ENCODE assay signal across 15 mouse cellular contexts in the genomic region with DNA sequence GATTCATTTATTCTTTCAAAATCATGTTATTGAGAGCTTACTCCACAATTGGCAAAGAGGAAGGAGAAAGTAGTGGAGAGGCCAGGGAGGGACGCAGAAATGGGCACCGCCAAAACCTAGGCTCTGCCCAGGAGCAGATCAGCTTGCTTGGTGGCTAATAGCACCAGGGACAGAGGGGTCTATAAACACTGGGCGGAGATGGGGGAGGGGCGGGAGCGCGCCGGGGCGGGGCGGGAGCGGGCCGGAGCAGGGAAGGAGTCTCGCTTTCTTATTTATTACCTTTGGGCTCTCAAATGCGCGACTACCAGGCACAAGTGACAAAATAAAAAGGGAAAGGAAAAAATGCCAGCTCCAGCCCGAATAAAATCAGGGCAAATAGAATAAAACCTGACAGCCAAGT. TPM values are rescaled to one million over a fixed set of nuclear protein-coding genes. Genes with fewer than 3 reads are reported as not detected.
DNase-seq lines count a peak whose midpoint lies in the region; ATAC-seq and TF ChIP-seq lines count a peak whose summit lies in the region.
"Had no signal": no experiment of that assay in that cellular context is flagged by ENCODE, and none has a peak within 500 bp of the region (broad histone marks: within the 10 kb centered on the region; RNA-seq: fewer than 3 reads in every experiment).

No protein-coding gene starts in this region.

- H3K27me3 ChIP-seq in heart, embryonic 10.5 days (ENCODE audit: insufficient read depth, poor library complexity, severe bottlenecking), result peaks cover 99% of the 10 kb centered on the region
- H3K27me3 ChIP-seq in forebrain, embryonic 15.5 days, result peaks cover 11% of the 10 kb centered on the region; the same call in 1 of the 2 replicates
- peaks cover 98% of the 10 kb centered on the region for H3K27me3 ChIP-seq in limb, embryonic 10.5 days (ENCODE audit: low read depth, poor library complexity, severe bottlenecking)
- no peaks in the 10 kb centered on the region for H3K27me3 ChIP-seq in midbrain, postnatal 0 days (ENCODE audit: insufficient read depth, low read length)
- H3K27me3 ChIP-seq in kidney, embryonic 16.5 days (ENCODE audit: insufficient read depth, low read length), result peaks cover 79% of the 10 kb centered on the region

- no peak for TF ChIP-seq CTCF in midbrain, postnatal 0 days (IDR thresholded peaks at IDR 0.05)

- WGBS in heart, embryonic 10.5 days, result under 1% methylated on average over 15 of the region's 15 CpGs
- WGBS in forebrain, embryonic 15.5 days, result 1% methylated on average over 15 of the region's 15 CpGs
- WGBS in limb, embryonic 10.5 days, result under 1% methylated on average over 15 of the region's 15 CpGs
- WGBS in midbrain, postnatal 0 days, result 4% methylated on average over 15 of the region's 15 CpGs
- 1% methylated on average over 15 of the region's 15 CpGs for WGBS in kidney, embryonic 16.5 days

- intact Hi-C loops in heart, postnatal 14 days (cut with DNase I), result no loop called here
- intact Hi-C loops in left cerebral cortex, postnatal 36 days (cut with DNase I), result no loop called here

- no peaks in the 10 kb centered on the region for H3K9me3 ChIP-seq in heart, embryonic 10.5 days
- H3K9me3 ChIP-seq in forebrain, embryonic 15.5 days, result no peaks in the 10 kb centered on the region
- H3K9me3 ChIP-seq in limb, embryonic 10.5 days (replicated peaks), result no peaks in the 10 kb centered on the region
- no peaks in the 10 kb centered on the region for H3K9me3 ChIP-seq in midbrain, postnatal 0 days (ENCODE audit: low read length)
- H3K9me3 ChIP-seq in kidney, embryonic 16.5 days (ENCODE audit: low read length), result no peaks in the 10 kb centered on the region

- no peak overlapping the region for H3K27ac ChIP-seq in heart, embryonic 10.5 days
- H3K27ac ChIP-seq in forebrain, embryonic 15.5 days (replicated peaks), result no peak overlapping the region
- H3K27ac ChIP-seq in limb, embryonic 10.5 days, result no peak overlapping the region
- H3K27ac ChIP-seq in midbrain, postnatal 0 days (ENCODE audit: low read depth, low read length), result 0 out of 2 replicates have a peak overlapping the region, but pooled peaks have one; percentile 26
- H3K27ac ChIP-seq in kidney, embryonic 16.5 days (ENCODE audit: low read length), result no peak overlapping the region

- ATAC-seq in forebrain, embryonic 15.5 days (replicated peaks), result no peak
- ATAC-seq in midbrain, postnatal 0 days (ENCODE audit: low FRiP score), result no peak
- ATAC-seq in megakaryocyte, adult 5-6 weeks (ENCODE audit: poor library complexity, severe bottlenecking), result no peak
- ATAC-seq in kidney, embryonic 16.5 days (ENCODE audit: low FRiP score, low TSS enrichment), result no peak; the same call in 1 of the 2 replicates

- H3K4me2 ChIP-seq in forebrain, embryonic 15.5 days (replicated peaks), result peak overlapping the region; percentile 29
- H3K4me2 ChIP-seq in midbrain, postnatal 0 days (ENCODE audit: low read depth, low read length, poor library complexity, severe bottlenecking), result peak overlapping the region; percentile 37
- no peak overlapping the region for H3K4me2 ChIP-seq in kidney, embryonic 16.5 days (replicated peaks; ENCODE audit: low read depth, low read length)
- H3K4me2 ChIP-seq: heart, embryonic 11.5 days had no signal

- no peak overlapping the region for H3K9ac ChIP-seq in forebrain, embryonic 15.5 days (replicated peaks)
- no peak overlapping the region for H3K9ac ChIP-seq in midbrain, postnatal 0 days (replicated peaks; ENCODE audit: low read length, poor library complexity, severe bottlenecking)
- no peak overlapping the region for H3K9ac ChIP-seq in kidney, embryonic 16.5 days (replicated peaks; ENCODE audit: low read length)

- H3K4me1 ChIP-seq in heart, embryonic 10.5 days, result peaks cover 31% of the 10 kb centered on the region
- H3K4me1 ChIP-seq in forebrain, embryonic 15.5 days, result peaks cover 39% of the 10 kb centered on the region
- H3K4me1 ChIP-seq in limb, embryonic 10.5 days, result peaks cover 47% of the 10 kb centered on the region
- H3K4me1 ChIP-seq in midbrain, postnatal 0 days (ENCODE audit: insufficient read depth, low read length), result peaks cover 11% of the 10 kb centered on the region
- H3K4me1 ChIP-seq in kidney, embryonic 16.5 days (ENCODE audit: insufficient read depth, low read length), result peaks cover 23% of the 10 kb centered on the region

- H3K36me3 ChIP-seq in heart, embryonic 10.5 days, result no peaks in the 10 kb centered on the region
- no peaks in the 10 kb centered on the region for H3K36me3 ChIP-seq in forebrain, embryonic 15.5 days
- H3K36me3 ChIP-seq in limb, embryonic 10.5 days, result no peaks in the 10 kb centered on the region
- no peaks in the 10 kb centered on the region for H3K36me3 ChIP-seq in midbrain, postnatal 0 days (ENCODE audit: insufficient read depth, low read length)
- H3K36me3 ChIP-seq in kidney, embryonic 16.5 days (ENCODE audit: insufficient read depth, low read length), result no peaks in the 10 kb centered on the region

- H3K4me3 ChIP-seq in heart, embryonic 10.5 days, result 0 out of 2 replicates have a peak overlapping the region, but pooled peaks have one; percentile 12
- H3K4me3 ChIP-seq in forebrain, embryonic 15.5 days, result no peak overlapping the region
- H3K4me3 ChIP-seq in limb, embryonic 10.5 days, result peak overlapping the region; percentile 39
- no peak overlapping the region for H3K4me3 ChIP-seq in midbrain, postnatal 0 days (ENCODE audit: low read depth, low read length)
- no peak overlapping the region for H3K4me3 ChIP-seq in kidney, embryonic 16.5 days (ENCODE audit: low read length)

- no peak for DNase-seq in heart, embryonic 10.5 days (ENCODE audit: low spot score)
- DNase-seq in heart, postnatal 14 days, result no peak
- DNase-seq in limb, embryonic 10.5 days (ENCODE audit: low spot score), result peak; percentile 63
- no peak for DNase-seq in midbrain, postnatal 0 days (ENCODE audit: low spot score)
- DNase-seq in left cerebral cortex, postnatal 36 days (ENCODE audit: low spot score in 2 of 2), result no peak
- DNase-seq: adrenal gland, postnatal 14 days; gastrocnemius, postnatal 10 days; kidney, postnatal 14 days; layer of hippocampus, postnatal 36 days; lung, postnatal 14 days had no signal

RNA-seq across cellular contexts. Expression of gene Cdh22, which starts 23.7 kb away (rescaled TPM):
- 0.04 and 0.12 TPM in 2 replicates for polyA plus RNA-seq in heart, embryonic 10.5 days (2016; fragmentation: Nextera tagmentation; extraction: Ambion mirVana)
- under 1 TPM; 0.17 to 0.22 TPM for total RNA-seq in heart, postnatal 14 days (2021)
- polyA plus RNA-seq in forebrain, embryonic 15.5 days (2015; fragmentation: Nextera tagmentation; extraction: Ambion mirVana), result 6.0 and 6.1 TPM in 2 replicates
- polyA plus RNA-seq in limb, embryonic 10.5 days (2016; fragmentation: Nextera tagmentation; extraction: Ambion mirVana), result 0.46 and 0.94 TPM in 2 replicates
- total RNA-seq in midbrain, postnatal 0 days (2014; rRNA removed), result 41.3 and 47.9 TPM in 2 replicates
- 21.9 and 23.2 TPM in 2 replicates for polyA plus RNA-seq in midbrain, postnatal 0 days (2015; fragmentation: Nextera tagmentation; extraction: Ambion mirVana)
- 0.09 TPM in 1 of 2 replicates, not detected in the other for total RNA-seq in megakaryocyte, adult 5-6 weeks (2015)
- 0.07 TPM in 1 of 2 replicates, not detected in the other for total RNA-seq in megakaryocyte, adult 5-6 weeks (2017)
- polyA plus RNA-seq in kidney, embryonic 16.5 days (2015; fragmentation: Nextera tagmentation; extraction: Ambion mirVana), result 0.77 and 0.98 TPM in 2 replicates
- 10 to 100 TPM; 50.3 to 58.7 TPM for total RNA-seq in left cerebral cortex, postnatal 36 days (2021)
- total RNA-seq: liver, adult 2 months had no signal
- polyA plus RNA-seq: liver, adult 2 months had no signal

Comparison
In these comparisons a context has a peak if more than half of its experiments do, and no peak if none do; other contexts are left out.
1. H3K4me3 ChIP-seq: peak in heart, embryonic 10.5 days (single experiment) and limb, embryonic 10.5 days (single experiment); none in forebrain, embryonic 15.5 days (single experiment), midbrain, postnatal 0 days (single experiment) and kidney, embryonic 16.5 days (single experiment).